Mouse (Mus musculus): ENCODE measurements around the gene Palm2. TPM values are rescaled to one million over a fixed set of nuclear protein-coding genes. Genes with fewer than 3 reads are reported as not detected.

The Palm2 gene
- polyA plus RNA-seq, 1 experiment from 2014 or later, result 6.8 TPM

- ATAC-seq (ENCODE audit: low FRiP score, low read depth), result no peak
These were observed 140.6 kb downstream of the Palm2 start for GRCm38 (mm10) chr4:57574646-57575045.

GRCm38 (mm10) chr4:57575686-57576085 is 141.6 kb downstream of the Palm2 start:
- Histone ChIP-seq H3K36me3 (no peaks in the 10 kb centered on the region), H3K4me2 (replicated peaks) (no peak overlapping the region), H3K4me1 (no peaks in the 10 kb centered on the region), H3K27me3 (no peaks in the 10 kb centered on the region), H3K4me3 (no peak overlapping the region), H3K9ac (replicated peaks) (no peak overlapping the region), H3K9me3 (0 out of 2 replicates have a peak, but pooled peaks cover 4% of the 10 kb centered on the region), H3K27ac (replicated peaks) (no peak overlapping the region)
- 82% methylated on average over 5 of the region's 5 CpGs for WGBS
- no peak for ATAC-seq (ENCODE audit: low FRiP score, low read depth)

More at GRCm38 (mm10) chr4:57574646-57575045, 140.6 kb downstream of the Palm2 start:
- Histone ChIP-seq H3K4me3 (no peak overlapping the region), H3K27me3 (peaks cover 2% of the 10 kb centered on the region; the same call in 1 of the 2 replicates), H3K27ac (replicated peaks) (no peak overlapping the region), H3K36me3 (no peaks in the 10 kb centered on the region), H3K4me1 (no peaks in the 10 kb centered on the region), H3K9ac (replicated peaks) (no peak overlapping the region), H3K9me3 (no peaks in the 10 kb centered on the region), H3K4me2 (replicated peaks) (no peak overlapping the region)
- WGBS, result 93% methylated on average over 6 of the region's 6 CpGs

GRCm38 (mm10) chr4:57576095-57576494 is 142.0 kb downstream of the Palm2 start:
- Histone ChIP-seq H3K9me3 (0 out of 2 replicates have a peak, but pooled peaks cover 4% of the 10 kb centered on the region), H3K36me3 (no peaks in the 10 kb centered on the region), H3K9ac (replicated peaks) (no peak overlapping the region), H3K4me2 (replicated peaks) (no peak overlapping the region), H3K27me3 (no peaks in the 10 kb centered on the region), H3K27ac (replicated peaks) (no peak overlapping the region), H3K4me1 (no peaks in the 10 kb centered on the region), H3K4me3 (no peak overlapping the region)
- no peak for ATAC-seq (ENCODE audit: low FRiP score, low read depth)
- 86% methylated on average over 11 of the region's 11 CpGs for WGBS

GRCm38 (mm10) chr4:57579683-57580082 is 145.6 kb downstream of the Palm2 start:
- H3K4me1 ChIP-seq, result no peaks in the 10 kb centered on the region
- no peak overlapping the region for H3K9ac ChIP-seq (replicated peaks)
- no peak for ATAC-seq (ENCODE audit: low FRiP score, low read depth)
- H3K27me3 ChIP-seq, result no peaks in the 10 kb centered on the region
- H3K9me3 ChIP-seq, result 0 out of 2 replicates have a peak, but pooled peaks cover 4% of the 10 kb centered on the region
- WGBS, result 92% methylated on average over 10 of the region's 10 CpGs
- H3K27ac ChIP-seq (replicated peaks), result no peak overlapping the region
- H3K36me3 ChIP-seq, result no peaks in the 10 kb centered on the region
- no peak overlapping the region for H3K4me2 ChIP-seq (replicated peaks)
- no peak overlapping the region for H3K4me3 ChIP-seq

- H3K27me3 ChIP-seq, result no peaks in the 10 kb centered on the region
- H3K9me3 ChIP-seq, result 0 out of 2 replicates have a peak, but pooled peaks cover 2% of the 10 kb centered on the region
- ATAC-seq (ENCODE audit: low FRiP score, low read depth), result no peak
- no peaks in the 10 kb centered on the region for H3K4me1 ChIP-seq
- H3K9ac ChIP-seq (replicated peaks), result no peak overlapping the region
- H3K4me3 ChIP-seq, result no peak overlapping the region
- WGBS, result 93% methylated on average over 6 of the region's 6 CpGs
- H3K36me3 ChIP-seq, result no peaks in the 10 kb centered on the region
- no peak overlapping the region for H3K27ac ChIP-seq (replicated peaks)
- no peak overlapping the region for H3K4me2 ChIP-seq (replicated peaks)
These were observed 151.3 kb downstream of the Palm2 start for GRCm38 (mm10) chr4:57585281-57585800.

GRCm38 (mm10) chr4:57586933-57587658 is 153.0 kb downstream of the Palm2 start:
- no peak overlapping the region for H3K4me2 ChIP-seq (replicated peaks)
- no peak overlapping the region for H3K27ac ChIP-seq (replicated peaks)
- WGBS, result 84% methylated on average over 7 of the region's 7 CpGs
- no peaks in the 10 kb centered on the region for H3K4me1 ChIP-seq
- no peak overlapping the region for H3K9ac ChIP-seq (replicated peaks)
- H3K4me3 ChIP-seq, result no peak overlapping the region
- ATAC-seq (ENCODE audit: low FRiP score, low read depth), result no peak
- H3K27me3 ChIP-seq, result no peaks in the 10 kb centered on the region
- no peaks in the 10 kb centered on the region for H3K9me3 ChIP-seq
- H3K36me3 ChIP-seq, result no peaks in the 10 kb centered on the region

GRCm38 (mm10) chr4:57588356-57588755 is 154.3 kb downstream of the Palm2 start:
- Histone ChIP-seq H3K9me3 (no peaks in the 10 kb centered on the region), H3K36me3 (no peaks in the 10 kb centered on the region), H3K4me2 (replicated peaks) (no peak overlapping the region), H3K4me1 (no peaks in the 10 kb centered on the region), H3K4me3 (no peak overlapping the region), H3K27ac (replicated peaks) (no peak overlapping the region), H3K27me3 (no peaks in the 10 kb centered on the region), H3K9ac (replicated peaks) (no peak overlapping the region)
- WGBS, result 93% methylated on average over 1 of the region's 1 CpGs
- no peak for ATAC-seq (ENCODE audit: low FRiP score, low read depth)

GRCm38 (mm10) chr4:57592751-57593150 is 158.7 kb downstream of the Palm2 start:
- H3K9ac ChIP-seq (replicated peaks), result no peak overlapping the region
- H3K9me3 ChIP-seq, result no peaks in the 10 kb centered on the region
- H3K27me3 ChIP-seq, result no peaks in the 10 kb centered on the region
- H3K4me1 ChIP-seq, result no peaks in the 10 kb centered on the region
- H3K36me3 ChIP-seq, result no peaks in the 10 kb centered on the region
- no peak overlapping the region for H3K27ac ChIP-seq (replicated peaks)
- no peak overlapping the region for H3K4me2 ChIP-seq (replicated peaks)
- no peak overlapping the region for H3K4me3 ChIP-seq
- ATAC-seq (ENCODE audit: low FRiP score, low read depth), result no peak
- WGBS, result 80% methylated on average over 4 of the region's 4 CpGs

GRCm38 (mm10) chr4:57599946-57600345 is 165.9 kb downstream of the Palm2 start:
- WGBS, result 90% methylated on average over 6 of the region's 6 CpGs
- no peak overlapping the region for H3K9ac ChIP-seq (replicated peaks)
- H3K27ac ChIP-seq (replicated peaks), result no peak overlapping the region
- no peak for ATAC-seq (ENCODE audit: low FRiP score, low read depth)
- no peaks in the 10 kb centered on the region for H3K36me3 ChIP-seq
- no peaks in the 10 kb centered on the region for H3K9me3 ChIP-seq
- no peak overlapping the region for H3K4me3 ChIP-seq
- H3K4me1 ChIP-seq, result no peaks in the 10 kb centered on the region
- H3K4me2 ChIP-seq (replicated peaks), result no peak overlapping the region
- H3K27me3 ChIP-seq, result no peaks in the 10 kb centered on the region

GRCm38 (mm10) chr4:57600685-57601457 is 166.8 kb downstream of the Palm2 start:
- no peak overlapping the region for H3K27ac ChIP-seq (replicated peaks)
- no peak for ATAC-seq (ENCODE audit: low FRiP score, low read depth)
- 93% methylated on average over 11 of the region's 11 CpGs for WGBS

GRCm38 (mm10) chr4:57601458-57601835 is 167.4 kb downstream of the Palm2 start:
- Histone ChIP-seq H3K36me3 (no peaks in the 10 kb centered on the region), H3K4me1 (no peaks in the 10 kb centered on the region), H3K4me3 (no peak overlapping the region), H3K9me3 (no peaks in the 10 kb centered on the region), H3K4me2 (replicated peaks) (no peak overlapping the region), H3K27ac (replicated peaks) (no peak overlapping the region), H3K9ac (replicated peaks) (no peak overlapping the region), H3K27me3 (no peaks in the 10 kb centered on the region)
- WGBS, result 82% methylated on average over 9 of the region's 9 CpGs
- ATAC-seq (ENCODE audit: low FRiP score, low read depth), result no peak

More at GRCm38 (mm10) chr4:57600685-57601457, 166.8 kb downstream of the Palm2 start:
- H3K4me1 ChIP-seq, result no peaks in the 10 kb centered on the region
- no peaks in the 10 kb centered on the region for H3K9me3 ChIP-seq
- no peak overlapping the region for H3K4me3 ChIP-seq
- no peak overlapping the region for H3K4me2 ChIP-seq (replicated peaks)
- no peak overlapping the region for H3K9ac ChIP-seq (replicated peaks)
- no peaks in the 10 kb centered on the region for H3K36me3 ChIP-seq
- no peaks in the 10 kb centered on the region for H3K27me3 ChIP-seq

All from midbrain, embryonic 12.5 days (tissue).